Comparison of ENCODE assay signal across 13 mouse cellular contexts in genomic region chr8:118380058-118380457, GRCm38 (mm10).
DNase-seq lines count a peak whose midpoint lies in the region; ATAC-seq and TF ChIP-seq lines count a peak whose summit lies in the region.
"Had no signal": no experiment of that assay in that cellular context is flagged by ENCODE, and none has a peak within 500 bp of the region (broad histone marks: within the 10 kb centered on the region; RNA-seq: fewer than 3 reads in every experiment).

No protein-coding gene starts in this region.

- peaks cover 50% of the 10 kb centered on the region for H3K4me1 ChIP-seq in heart, embryonic 10.5 days
- no peaks in the 10 kb centered on the region for H3K4me1 ChIP-seq in thymus, adult 2 months (replicated peaks; ENCODE audit: control insufficient read depth, insufficient read depth, low read length)
- peaks cover 7% of the 10 kb centered on the region; the same call in 1 of the 2 replicates for H3K4me1 ChIP-seq in hindbrain, postnatal 0 days (ENCODE audit: insufficient read depth, low read length)
- H3K4me1 ChIP-seq: megakaryocyte, embryonic 14.5 days had no signal

- H3K4me3 ChIP-seq in heart, embryonic 10.5 days, result no peak overlapping the region
- no peak overlapping the region for H3K4me3 ChIP-seq in thymus, adult 2 months (ENCODE audit: control insufficient read depth, insufficient read depth, low read length)
- no peak overlapping the region for H3K4me3 ChIP-seq in hindbrain, postnatal 0 days (ENCODE audit: low read length)

- H3K27me3 ChIP-seq in heart, embryonic 10.5 days (ENCODE audit: insufficient read depth, poor library complexity, severe bottlenecking), result no peaks in the 10 kb centered on the region
- no peaks in the 10 kb centered on the region for H3K27me3 ChIP-seq in thymus, adult 2 months (ENCODE audit: control insufficient read depth, insufficient read depth, low read length)
- H3K27me3 ChIP-seq in hindbrain, postnatal 0 days (ENCODE audit: insufficient read depth, low read length), result no peaks in the 10 kb centered on the region
- H3K27me3 ChIP-seq: megakaryocyte, embryonic 14.5 days had no signal

- no peak for TF ChIP-seq CTCF in thymus, adult 2 months (IDR thresholded peaks at IDR 0.05; ENCODE audit: borderline replicate concordance, control insufficient read depth, extremely low read depth, insufficient read depth, low read length, poor library complexity)
- TF ChIP-seq CTCF in hindbrain, postnatal 0 days (IDR thresholded peaks at IDR 0.05; ENCODE audit: low read depth), result no peak

- TF ChIP-seq POLR2A in thymus, adult 2 months (IDR thresholded peaks at IDR 0.05; ENCODE audit: control insufficient read depth, extremely low read depth, insufficient read depth, low read length, poor library complexity), result no peak

- peak; percentile 38; the same call in 1 of the 2 replicates for ATAC-seq in hindbrain, postnatal 0 days

- H3K9ac ChIP-seq in hindbrain, postnatal 0 days (replicated peaks; ENCODE audit: low read length), result no peak overlapping the region

- H3K4me2 ChIP-seq in hindbrain, postnatal 0 days (ENCODE audit: low read depth, low read length), result no peak overlapping the region
- H3K4me2 ChIP-seq: liver, embryonic 11.5 days had no signal

- no peaks in the 10 kb centered on the region for H3K36me3 ChIP-seq in heart, embryonic 10.5 days
- H3K36me3 ChIP-seq in thymus, adult 2 months (ENCODE audit: control insufficient read depth, insufficient read depth, low read length), result no peaks in the 10 kb centered on the region
- H3K36me3 ChIP-seq in hindbrain, postnatal 0 days (ENCODE audit: insufficient read depth, low read length), result no peaks in the 10 kb centered on the region

- peak overlapping the region; percentile 81 for H3K27ac ChIP-seq in heart, embryonic 10.5 days
- H3K27ac ChIP-seq in thymus, adult 2 months (ENCODE audit: control insufficient read depth, insufficient read depth, low read length), result no peak overlapping the region
- peak overlapping the region; percentile 42 for H3K27ac ChIP-seq in hindbrain, postnatal 0 days

- WGBS in heart, embryonic 10.5 days, result 70% methylated on average over 8 of the region's 8 CpGs
- WGBS in thymus, adult 2 months, result 68% methylated on average over 8 of the region's 8 CpGs
- WGBS in hindbrain, postnatal 0 days, result 28% methylated on average over 8 of the region's 8 CpGs

- DNase-seq in heart, embryonic 10.5 days (ENCODE audit: low spot score), result no peak
- DNase-seq in heart, postnatal 36 days, result no peak
- peak; percentile 9 for DNase-seq in thymus, postnatal 4 days
- DNase-seq in thymus, adult 2 months, result no peak
- no peak for DNase-seq in hindbrain, postnatal 0 days (ENCODE audit: low spot score)
- DNase-seq in adrenal gland, adult 18-20 months (ENCODE audit: low spot score in 2 of 2), result no peak
- DNase-seq in layer of hippocampus, adult 11-12 months (ENCODE audit: low spot score), result no peak
- no peak for DNase-seq in c-Kit-positive CD71-positive TER-119-positive erythroid progenitor cells, embryonic 14.5 days (ENCODE audit: low spot score)
- DNase-seq: adrenal gland, postnatal 36 days; kidney, postnatal 25 days; right cerebral cortex, postnatal 25 days had no signal

- H3K9me3 ChIP-seq in heart, embryonic 10.5 days, result no peaks in the 10 kb centered on the region
- no peaks in the 10 kb centered on the region for H3K9me3 ChIP-seq in hindbrain, postnatal 0 days (ENCODE audit: low read length)

- intact Hi-C loops in heart, postnatal 36 days (cut with DNase I), result no loop called here
